Comparison of ENCODE assay signal across 23 mouse cellular contexts in genomic region chr7:135089626-135090025, GRCm38 (mm10).
A peak's percentile ranks its signal among the peaks of the same experiment; 100 is the strongest.
DNase-seq lines count a peak whose midpoint lies in the region; ATAC-seq and TF ChIP-seq lines count a peak whose summit lies in the region.
"Had no signal": no experiment of that assay in that cellular context is flagged by ENCODE, and none has a peak within 500 bp of the region (broad histone marks: within the 10 kb centered on the region; RNA-seq: fewer than 3 reads in every experiment).

No protein-coding gene starts in this region.

- H3K27me3 ChIP-seq in hindbrain, embryonic 11.5 days (ENCODE audit: control insufficient read depth, insufficient read depth, low read length) = no peaks in the 10 kb centered on the region
- H3K27me3 ChIP-seq: forebrain, embryonic 13.5 days; heart, embryonic 12.5 days; heart, embryonic 15.5 days; hindbrain, embryonic 15.5 days had no signal

- intact Hi-C loops in gastrocnemius, adult 2 months (cut with DNase I) = loop anchor here (5.0 kb wide), 1 partner anchor 63 kb away; no protein-coding TSS in a partner anchor

- H3K4me3 ChIP-seq in gastrocnemius, adult 2 months = no peak overlapping the region
- no peak overlapping the region for H3K4me3 ChIP-seq in hindbrain, embryonic 11.5 days (ENCODE audit: low read depth, low read length)
- H3K4me3 ChIP-seq: forebrain, embryonic 10.5 days; forebrain, embryonic 13.5 days; heart, embryonic 12.5 days; heart, embryonic 15.5 days; hindbrain, embryonic 10.5 days; hindbrain, embryonic 15.5 days had no signal

- H3K9me3 ChIP-seq in hindbrain, embryonic 11.5 days (ENCODE audit: control insufficient read depth, low read length) = no peaks in the 10 kb centered on the region
- H3K9me3 ChIP-seq: forebrain, embryonic 10.5 days; forebrain, embryonic 13.5 days; heart, embryonic 12.5 days; heart, embryonic 15.5 days; hindbrain, embryonic 10.5 days; hindbrain, embryonic 15.5 days had no signal

- TF ChIP-seq CTCF in gastrocnemius, adult 2 months (IDR thresholded peaks at IDR 0.05) = no peak

- H3K4me2 ChIP-seq in hindbrain, embryonic 11.5 days (replicated peaks; ENCODE audit: low read depth, low read length) = no peak overlapping the region
- H3K4me2 ChIP-seq: forebrain, embryonic 13.5 days; heart, embryonic 12.5 days; heart, embryonic 15.5 days; hindbrain, embryonic 15.5 days had no signal

- peak; percentile 61 to 79 for DNase-seq in adrenal gland, adult (ENCODE audit: inconsistent age in 2 of 2, low spot score in 1 of 2)
- no peak for DNase-seq in adrenal gland, adult 18-20 months (ENCODE audit: low spot score in 2 of 2)
- peak; percentile 26 for DNase-seq in gastrocnemius, adult 2 months
- DNase-seq in gastrocnemius, postnatal 10 days = no peak
- DNase-seq in adrenal gland, postnatal 36 days = peak; percentile 53 to 58
- no peak for DNase-seq in hindbrain, embryonic 11.5 days (ENCODE audit: low spot score)
- DNase-seq: cerebellum, adult 18-20 months; cerebellum, adult 9-10 months; cerebellum, postnatal 14 days; gastrocnemius, postnatal 25 days; heart, adult 18-20 months; heart, postnatal 10 days; heart, postnatal 36 days; kidney, adult 2 months had no signal

- H3K36me3 ChIP-seq in hindbrain, embryonic 11.5 days (ENCODE audit: control insufficient read depth, insufficient read depth, low read length) = no peaks in the 10 kb centered on the region
- H3K36me3 ChIP-seq: forebrain, embryonic 10.5 days; heart, embryonic 15.5 days; hindbrain, embryonic 10.5 days; hindbrain, embryonic 15.5 days had no signal

- 90% methylated on average over 4 of the region's 4 CpGs for WGBS in hindbrain, embryonic 11.5 days

- no peak overlapping the region for H3K9ac ChIP-seq in hindbrain, embryonic 11.5 days (ENCODE audit: low read depth, low read length)
- H3K9ac ChIP-seq: forebrain, embryonic 13.5 days; heart, embryonic 12.5 days; heart, embryonic 15.5 days; hindbrain, embryonic 15.5 days had no signal

- no peaks in the 10 kb centered on the region for H3K4me1 ChIP-seq in hindbrain, embryonic 11.5 days (replicated peaks; ENCODE audit: control insufficient read depth, insufficient read depth, low read length)
- H3K4me1 ChIP-seq: forebrain, embryonic 10.5 days; forebrain, embryonic 13.5 days; hindbrain, embryonic 10.5 days; hindbrain, embryonic 15.5 days had no signal

- no peak overlapping the region for H3K27ac ChIP-seq in gastrocnemius, adult 2 months
- no peak overlapping the region for H3K27ac ChIP-seq in hindbrain, embryonic 11.5 days (ENCODE audit: low read depth, low read length)
- H3K27ac ChIP-seq: forebrain, embryonic 10.5 days; forebrain, embryonic 13.5 days; heart, embryonic 15.5 days; hindbrain, embryonic 10.5 days; hindbrain, embryonic 15.5 days had no signal

- ATAC-seq in hindbrain, embryonic 11.5 days (ENCODE audit: low FRiP score) = no peak
- ATAC-seq: activated CD4-positive, CD25-positive, alpha-beta regulatory T cell, adult 4 months; forebrain, embryonic 13.5 days; forebrain, embryonic 16.5 days; intestine, postnatal 0 days had no signal

Comparison
In these comparisons a context has a peak if more than half of its experiments do, and no peak if none do; other contexts are left out.
1. DNase-seq: peak in adrenal gland, adult (2 of 2), gastrocnemius, adult 2 months (single experiment) and adrenal gland, postnatal 36 days (2 of 2); none in adrenal gland, adult 18-20 months (0 of 2), gastrocnemius, postnatal 10 days (single experiment) and hindbrain, embryonic 11.5 days (single experiment).